Mouse (Mus musculus): ENCODE data around the gene Hsd3b7.
"Not testable (repeated sequence)": the region's sequence is repeated elsewhere in the genome, so short reads cannot be mapped to it uniquely, and the experiment has no call there.

Gene Hsd3b7

GRCm38 (mm10) chr7:127775837-127776236 lies 24.6 kb upstream of the Hsd3b7 start:
- not testable (repeated sequence) for DNase-seq (ENCODE audit: low read depth, low spot score)

GRCm38 (mm10) chr7:127776426-127776825 lies 24.0 kb upstream of the Hsd3b7 start, which contains the start of gene Setd1a:
TSS of gene Setd1a (plus strand) at chr7:127776670.
- peak; percentile 74 for DNase-seq (ENCODE audit: low read depth, low spot score)

- DNase-seq (ENCODE audit: low read depth, low spot score): peak; percentile 95
Observed at GRCm38 (mm10) chr7:127776878-127777473, 23.4 kb upstream of the Hsd3b7 start.

- DNase-seq (ENCODE audit: low read depth, low spot score): no peak
Observed at GRCm38 (mm10) chr7:127777474-127778266, 22.7 kb upstream of the Hsd3b7 start.

- no peak for DNase-seq (ENCODE audit: low read depth, low spot score)
Observed at GRCm38 (mm10) chr7:127778350-127778749, 22.1 kb upstream of the Hsd3b7 start.

GRCm38 (mm10) chr7:127785308-127785707 lies 15.1 kb upstream of the Hsd3b7 start, which contains the start of gene Gm49388:
TSS of gene Gm49388 (plus strand) at chr7:127785608.
- DNase-seq (ENCODE audit: low read depth, low spot score): no peak

GRCm38 (mm10) chr7:127797076-127797845 lies 3.1 kb upstream of the Hsd3b7 start:
- no peak for DNase-seq (ENCODE audit: low read depth, low spot score)

GRCm38 (mm10) chr7:127798591-127798990 lies 1.8 kb upstream of the Hsd3b7 start:
- DNase-seq (ENCODE audit: low read depth, low spot score): no peak

GRCm38 (mm10) chr7:127799211-127799610 lies 1.2 kb upstream of the Hsd3b7 start:
- DNase-seq (ENCODE audit: low read depth, low spot score): no peak

GRCm38 (mm10) chr7:127799738-127800137 lies 666 bp upstream of the Hsd3b7 start:
- no peak for DNase-seq (ENCODE audit: low read depth, low spot score)

GRCm38 (mm10) chr7:127801010-127801621 lies 712 bp downstream of the Hsd3b7 start:
- DNase-seq (ENCODE audit: low read depth, low spot score): no peak

- no peak for DNase-seq (ENCODE audit: low read depth, low spot score)
Observed at GRCm38 (mm10) chr7:127802313-127802712, 1.9 kb downstream of the Hsd3b7 start.

GRCm38 (mm10) chr7:127808821-127809220 lies 8.4 kb downstream of the Hsd3b7 start:
- DNase-seq (ENCODE audit: low read depth, low spot score): no peak

- no peak for DNase-seq (ENCODE audit: low read depth, low spot score)
Observed at GRCm38 (mm10) chr7:127809846-127810245, 9.4 kb downstream of the Hsd3b7 start.

- no peak for DNase-seq (ENCODE audit: low read depth, low spot score)
Observed at GRCm38 (mm10) chr7:127810650-127811049, 10.2 kb downstream of the Hsd3b7 start.

- no peak for DNase-seq (ENCODE audit: low read depth, low spot score)
Observed at GRCm38 (mm10) chr7:127811240-127811639, 10.8 kb downstream of the Hsd3b7 start.

- DNase-seq (ENCODE audit: low read depth, low spot score): no peak
Observed at GRCm38 (mm10) chr7:127812292-127812691, 11.9 kb downstream of the Hsd3b7 start.

- no peak for DNase-seq (ENCODE audit: low read depth, low spot score)
Observed at GRCm38 (mm10) chr7:127813821-127814220, 13.4 kb downstream of the Hsd3b7 start.

- no peak for DNase-seq (ENCODE audit: low read depth, low spot score)
Observed at GRCm38 (mm10) chr7:127814241-127814921, 14.0 kb downstream of the Hsd3b7 start.

GRCm38 (mm10) chr7:127815116-127815665 lies 14.8 kb downstream of the Hsd3b7 start:
- DNase-seq (ENCODE audit: low read depth, low spot score): no peak

Data from c-Kit-negative CD71-positive TER-119-positive erythroid progenitor cells, embryonic 14.5 days (primary cell).